Mouse (Mus musculus) liver, embryonic 14.5 days (tissue): ENCODE measurements around the gene Olfr9.

Experiments
- CTCF ChIP-seq: IDR thresholded peaks from 2 replicates; pipeline ENCODE4 v1.5.1; 2016; ENCODE audit warnings: antibody characterized with exemption, low read depth, control low read depth
- EP300 ChIP-seq: IDR thresholded peaks from 2 replicates; pipeline ENCODE4 v1.6.1; 2016; ENCODE audit warnings: antibody characterized with exemption, low read depth

- TF ChIP-seq CTCF (no peak), EP300 (no peak)
Observed at GRCm38 (mm10) chr10:128964961-128965360, 24.3 kb upstream of the Olfr9 start.
